Mouse (Mus musculus): ENCODE measurements around the gene Ppp1cc. TPM values are rescaled to one million over a fixed set of nuclear protein-coding genes. Genes with fewer than 3 reads are reported as not detected.
A peak's percentile ranks its signal among the peaks of the same experiment; 100 is the strongest.
"Not testable (repeated sequence)": the region's sequence is repeated elsewhere in the genome, so short reads cannot be mapped to it uniquely, and the experiment has no call there.

Ppp1cc gene
- total RNA-seq, 2 experiments from 2014 or later = 230 to 380 TPM

DNA sequence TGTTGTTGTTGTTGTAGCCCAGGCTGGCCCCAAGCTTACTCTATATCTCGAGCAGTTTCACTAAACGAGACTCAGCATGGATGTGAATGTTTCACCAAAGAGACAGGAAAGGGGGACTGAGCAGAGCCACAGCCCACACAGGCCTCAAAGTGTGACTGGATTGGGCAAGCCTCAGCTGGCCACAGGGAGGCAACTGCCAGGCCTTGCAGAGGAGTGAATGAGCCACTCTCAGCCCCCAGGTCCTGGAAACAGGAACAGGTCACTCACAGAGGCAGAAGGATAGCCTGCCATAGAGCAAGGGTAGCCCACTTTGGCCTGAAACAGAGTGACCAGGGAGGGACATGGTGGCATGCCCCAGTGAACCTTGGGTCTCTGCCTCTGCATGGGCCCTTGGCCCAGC lies 46.1 kb downstream of the Ppp1cc start:
- ATAC-seq (replicated peaks; ENCODE audit: low FRiP score, low TSS enrichment, poor library complexity, severe bottlenecking) = no peak

DNA sequence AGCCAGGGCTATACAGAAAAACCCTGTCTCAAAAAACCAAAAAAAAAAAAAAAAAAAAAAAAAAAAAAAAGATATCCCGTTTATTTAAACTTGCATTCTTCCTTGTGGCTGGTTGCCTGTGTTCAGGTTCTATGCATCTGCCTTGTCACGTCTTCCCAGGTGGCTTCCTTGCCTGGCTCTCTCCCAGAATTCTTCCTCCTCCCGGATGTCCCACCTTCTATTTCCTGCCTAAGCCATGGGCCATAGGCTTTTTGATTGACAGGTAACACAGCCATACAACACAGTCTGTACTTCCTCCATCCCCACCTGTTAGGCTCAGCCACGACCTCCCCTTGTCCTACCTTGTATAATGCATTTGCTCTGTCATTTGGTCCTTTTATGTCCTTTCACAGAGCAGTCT lies 48.4 kb downstream of the Ppp1cc start, which contains the start of gene Hvcn1:
Gene Hvcn1 (plus strand): TSS at position 330 of the 400 bp plus-strand sequence.
- ATAC-seq (replicated peaks; ENCODE audit: low FRiP score, low TSS enrichment, poor library complexity, severe bottlenecking) = no peak

DNA sequence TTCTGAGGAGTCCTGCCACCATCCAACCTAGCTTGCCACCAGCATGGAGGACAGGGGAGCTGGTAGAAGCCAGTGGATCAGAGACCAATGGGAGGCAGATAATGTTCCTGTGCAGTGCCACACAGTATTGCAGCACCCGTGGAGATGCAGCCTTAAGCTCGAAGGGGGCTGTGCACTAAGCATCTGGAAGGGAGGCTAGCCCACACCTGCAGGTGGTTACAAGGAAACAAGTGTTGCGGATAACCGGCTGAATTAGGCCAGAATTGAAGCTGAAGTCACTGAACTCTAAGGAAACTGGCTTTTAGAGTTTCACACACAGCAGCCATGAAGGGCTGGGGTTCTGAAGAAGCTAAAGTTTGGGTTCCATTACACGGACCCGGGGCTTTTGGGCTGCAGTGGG lies 50.8 kb downstream of the Ppp1cc start:
- no peak for ATAC-seq (replicated peaks; ENCODE audit: low FRiP score, low TSS enrichment, poor library complexity, severe bottlenecking)

DNA sequence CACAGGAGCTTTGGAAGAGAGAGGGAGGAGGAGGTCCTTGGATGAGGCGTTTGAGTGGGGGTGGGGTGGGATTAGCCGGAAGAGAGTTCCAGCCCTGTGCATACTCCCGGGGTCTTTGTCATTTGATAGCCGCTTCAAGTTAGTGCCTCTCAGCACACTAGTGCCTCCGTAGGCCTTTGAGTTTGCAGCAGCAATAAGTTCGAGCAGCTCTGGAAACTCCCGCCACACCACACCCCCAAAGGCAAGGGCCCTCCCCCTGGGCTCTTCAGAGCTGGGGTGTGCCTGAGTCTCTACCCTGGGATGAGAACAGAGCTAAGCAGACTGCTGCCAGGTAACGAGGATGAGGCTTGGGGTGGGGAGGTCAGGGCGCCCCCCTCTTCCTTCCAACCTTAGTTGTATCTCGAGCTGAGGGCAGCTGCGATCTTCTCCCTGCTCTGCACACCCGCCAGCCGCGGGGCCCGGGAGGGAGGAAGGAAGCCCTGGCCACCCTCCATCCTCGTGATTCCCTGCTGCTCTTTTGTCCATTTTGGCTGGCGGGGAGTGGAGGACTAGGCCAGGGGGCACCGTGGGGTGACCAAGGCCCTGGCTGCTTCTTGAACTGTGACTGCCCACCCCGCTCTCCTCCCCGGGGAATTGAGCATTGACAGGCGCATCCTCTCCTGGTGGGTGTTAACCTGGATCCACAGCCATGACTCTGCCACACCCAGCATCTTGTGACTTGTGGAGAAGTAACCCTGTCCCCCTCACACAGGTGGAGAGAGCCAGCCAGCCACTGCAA lies 51.7 kb downstream of the Ppp1cc start:
- ATAC-seq (replicated peaks; ENCODE audit: low FRiP score, low TSS enrichment, poor library complexity, severe bottlenecking) = peak; percentile 72

DNA sequence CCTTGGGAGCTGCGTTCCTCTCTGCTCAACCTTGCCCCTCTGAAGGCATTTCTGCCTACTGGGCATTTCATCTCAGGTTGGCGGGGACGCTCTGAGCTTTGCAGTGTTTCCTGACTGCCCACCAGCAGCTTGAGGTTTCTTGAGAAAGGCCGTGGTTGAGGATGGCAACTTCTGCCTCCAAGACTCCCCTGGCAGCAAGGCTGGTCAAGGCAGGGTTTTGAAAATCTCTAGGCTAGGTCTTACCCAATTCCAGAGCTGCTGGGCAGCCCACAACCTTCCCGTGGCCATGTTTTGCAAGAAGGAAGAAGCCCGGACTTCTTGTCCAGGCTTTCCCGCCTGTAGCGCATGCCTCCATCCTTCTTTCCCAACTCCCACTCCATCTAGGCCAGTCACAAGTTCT lies 52.8 kb downstream of the Ppp1cc start:
- no peak for ATAC-seq (replicated peaks; ENCODE audit: low FRiP score, low TSS enrichment, poor library complexity, severe bottlenecking)

DNA sequence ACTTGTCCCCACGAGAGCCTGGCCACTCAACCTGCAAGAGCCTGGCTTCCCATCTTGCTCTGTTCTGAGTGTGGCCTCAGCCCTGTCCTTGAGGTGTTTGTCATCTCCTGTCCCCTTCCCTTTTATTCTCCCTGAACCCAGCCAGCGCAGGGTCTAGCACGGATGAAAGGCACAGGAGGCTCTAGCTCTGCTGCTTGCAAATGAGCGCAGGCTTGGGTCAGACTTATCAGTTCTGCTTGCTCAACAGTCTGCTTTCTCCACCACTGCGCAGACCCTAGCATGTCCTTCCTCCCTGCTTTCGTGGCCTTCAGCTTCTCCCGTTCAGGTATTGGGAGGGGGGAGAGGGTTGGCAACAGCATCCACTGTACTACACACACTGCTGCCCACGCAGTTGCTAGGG lies 54.0 kb downstream of the Ppp1cc start:
- no peak for ATAC-seq (replicated peaks; ENCODE audit: low FRiP score, low TSS enrichment, poor library complexity, severe bottlenecking)

DNA sequence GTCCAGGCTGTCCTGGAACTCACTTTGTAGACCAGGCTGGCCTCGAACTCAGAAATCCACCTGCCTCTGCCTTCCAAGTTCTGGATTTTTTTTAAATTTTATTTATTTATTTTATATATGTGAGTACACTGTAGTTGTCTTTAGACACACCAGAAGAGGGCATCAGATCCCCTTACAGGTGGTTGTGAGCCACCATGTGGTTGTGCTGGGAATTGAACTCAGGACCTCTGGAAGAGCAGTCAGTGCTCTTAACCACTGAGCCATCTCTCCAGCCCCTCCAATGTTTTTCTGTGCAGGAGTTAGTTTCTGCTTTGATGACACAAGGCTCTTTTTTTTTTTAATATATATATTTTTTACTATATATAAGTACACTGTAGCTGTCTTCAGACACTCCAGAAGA lies 54.7 kb downstream of the Ppp1cc start:
- ATAC-seq (replicated peaks; ENCODE audit: low FRiP score, low TSS enrichment, poor library complexity, severe bottlenecking) = not testable (repeated sequence)

DNA sequence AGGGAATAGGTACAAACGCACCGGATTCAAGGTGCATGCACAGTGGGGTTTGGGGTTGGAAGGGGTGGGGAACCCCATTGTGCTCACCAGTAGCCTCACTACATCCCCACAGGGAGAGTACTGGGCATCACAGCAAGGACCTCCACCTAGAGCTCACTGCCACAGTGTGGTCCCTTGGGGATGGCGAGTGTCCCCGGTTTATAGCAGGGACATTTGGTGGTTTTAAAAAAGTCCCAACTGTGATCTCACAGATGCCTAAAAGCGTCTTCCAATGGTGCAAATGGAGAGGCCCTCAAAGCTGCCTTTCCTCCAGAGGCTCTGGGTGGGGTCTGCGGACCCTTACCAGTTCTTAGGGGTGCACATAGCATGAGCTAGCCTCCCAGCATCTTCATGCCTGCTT lies 55.8 kb downstream of the Ppp1cc start:
- no peak for ATAC-seq (replicated peaks; ENCODE audit: low FRiP score, low TSS enrichment, poor library complexity, severe bottlenecking)

DNA sequence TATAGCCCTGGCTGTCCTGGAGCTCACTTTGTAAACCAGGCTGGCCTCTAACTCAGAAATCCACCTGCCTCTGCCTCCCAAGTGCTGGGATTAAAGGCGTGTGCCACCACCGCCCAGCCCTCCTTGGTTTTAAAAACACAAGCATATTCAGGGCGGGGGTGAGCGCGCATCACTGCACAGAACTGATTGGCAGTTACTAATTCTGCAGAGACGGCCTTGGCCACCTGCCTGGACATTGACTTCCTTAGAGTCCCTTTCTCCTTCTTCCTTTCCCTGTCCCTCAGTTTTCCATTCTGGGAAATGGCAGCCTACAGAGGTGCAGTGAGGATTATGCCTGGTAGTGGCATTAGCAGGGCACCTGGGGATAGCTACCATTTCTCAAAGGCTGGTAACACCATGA lies 59.6 kb downstream of the Ppp1cc start:
- no peak for ATAC-seq (replicated peaks; ENCODE audit: low FRiP score, low TSS enrichment, poor library complexity, severe bottlenecking)

DNA sequence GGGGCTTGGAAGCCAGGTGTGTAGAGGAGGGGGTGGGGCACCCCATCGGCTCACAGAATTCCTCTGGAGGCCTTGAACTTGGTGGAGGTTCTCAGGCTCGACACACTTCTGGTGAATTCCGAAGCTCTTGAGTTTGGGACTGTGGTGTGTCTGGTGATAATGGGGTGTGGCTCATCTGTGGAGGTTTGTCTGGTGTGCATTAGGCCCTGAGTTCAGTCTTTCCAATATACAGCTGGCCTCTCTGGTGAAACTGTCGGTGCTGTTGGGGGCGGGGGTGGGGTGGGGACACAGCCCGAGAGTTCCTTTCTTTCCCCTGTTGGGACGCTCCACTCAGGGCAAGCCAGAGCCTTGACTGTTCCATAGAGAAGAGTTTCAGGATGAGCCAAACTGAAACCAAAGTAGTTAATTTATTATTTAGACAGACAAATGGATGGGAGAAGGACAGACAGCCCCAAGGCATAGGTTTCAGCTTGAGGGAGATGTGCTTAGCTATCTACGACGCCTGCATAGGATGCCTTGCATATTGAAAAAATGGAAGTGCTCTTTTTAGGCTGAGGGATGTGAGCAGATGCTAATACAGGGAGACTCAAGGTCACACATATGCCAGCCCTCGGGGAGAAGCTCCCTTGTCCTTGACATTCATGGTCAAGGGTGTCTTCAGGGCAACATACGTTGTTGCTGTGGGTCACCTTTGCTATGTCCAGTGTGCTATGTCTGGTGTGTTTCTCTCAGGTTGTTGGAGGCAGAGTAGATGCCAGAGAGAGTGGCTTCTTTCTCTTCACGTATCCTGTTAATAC lies 60.2 kb downstream of the Ppp1cc start:
- no peak for ATAC-seq (replicated peaks; ENCODE audit: low FRiP score, low TSS enrichment, poor library complexity, severe bottlenecking)

DNA sequence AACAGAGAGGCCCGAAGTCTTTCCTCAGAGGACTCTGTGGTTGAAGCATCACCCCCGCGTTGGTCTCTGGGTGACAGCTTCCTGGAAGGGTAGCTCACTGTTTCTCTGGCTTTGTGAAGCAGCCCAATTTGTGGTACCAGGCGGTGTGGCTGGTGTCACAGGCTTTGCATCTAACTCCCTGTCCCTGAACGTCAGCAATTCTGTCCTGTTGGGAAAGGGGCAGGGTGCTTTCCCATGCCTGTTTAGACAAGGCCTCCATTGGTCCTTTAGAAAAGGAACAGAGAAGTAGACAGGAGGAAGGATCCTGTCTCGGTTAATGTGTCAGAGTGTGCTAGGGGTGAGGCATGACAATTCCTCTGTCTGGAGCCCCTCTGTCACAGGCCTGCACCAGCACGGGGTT lies 60.9 kb downstream of the Ppp1cc start:
- no peak for ATAC-seq (replicated peaks; ENCODE audit: low FRiP score, low TSS enrichment, poor library complexity, severe bottlenecking)

DNA sequence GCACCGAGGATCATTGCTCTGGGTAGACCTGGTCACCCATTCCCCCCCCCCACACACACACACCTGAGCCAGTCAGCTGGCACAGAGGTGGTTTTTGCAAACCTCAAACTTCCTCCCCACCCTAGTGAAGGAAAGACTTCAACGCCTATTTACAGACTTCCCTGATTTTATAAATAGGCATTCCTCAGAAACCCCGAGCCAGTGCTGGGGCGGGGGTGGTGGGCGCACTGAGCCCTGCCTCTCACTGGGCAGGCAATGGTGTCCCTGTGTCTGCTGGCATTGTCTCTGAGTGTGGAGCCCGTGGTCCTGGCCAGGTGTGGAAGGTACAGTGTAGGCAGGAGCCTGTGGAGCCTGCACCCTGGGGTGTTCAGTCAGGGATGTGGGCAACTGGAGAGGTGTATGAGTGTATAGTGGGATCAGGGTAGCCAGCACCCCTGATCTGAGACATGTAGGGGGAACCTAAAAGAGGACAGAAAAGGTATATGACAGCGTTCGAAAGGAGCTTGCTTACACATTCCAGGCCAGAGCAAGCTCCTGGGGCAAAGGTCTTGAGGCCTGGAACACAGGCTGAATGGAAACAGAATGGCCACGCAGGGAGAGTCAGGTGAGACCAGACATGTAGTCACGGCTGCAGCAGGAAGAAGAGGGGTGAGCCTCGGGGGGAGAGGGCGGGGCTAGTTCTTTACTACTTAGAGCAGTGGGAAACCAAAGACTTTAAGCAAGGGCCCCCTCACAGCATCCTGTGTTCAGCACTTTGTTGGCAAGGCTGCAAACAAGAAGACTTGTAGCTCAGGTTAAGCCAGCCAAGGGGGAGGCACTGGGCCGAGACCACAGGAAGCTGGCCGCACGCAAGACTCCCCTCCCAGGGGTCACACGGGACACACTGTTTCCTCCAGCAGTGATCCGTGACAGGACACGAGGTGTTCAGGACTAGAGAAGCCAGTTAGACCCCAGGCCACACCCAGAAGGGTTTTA lies 61.9 kb downstream of the Ppp1cc start:
- ATAC-seq (replicated peaks; ENCODE audit: low FRiP score, low TSS enrichment, poor library complexity, severe bottlenecking) = no peak

DNA sequence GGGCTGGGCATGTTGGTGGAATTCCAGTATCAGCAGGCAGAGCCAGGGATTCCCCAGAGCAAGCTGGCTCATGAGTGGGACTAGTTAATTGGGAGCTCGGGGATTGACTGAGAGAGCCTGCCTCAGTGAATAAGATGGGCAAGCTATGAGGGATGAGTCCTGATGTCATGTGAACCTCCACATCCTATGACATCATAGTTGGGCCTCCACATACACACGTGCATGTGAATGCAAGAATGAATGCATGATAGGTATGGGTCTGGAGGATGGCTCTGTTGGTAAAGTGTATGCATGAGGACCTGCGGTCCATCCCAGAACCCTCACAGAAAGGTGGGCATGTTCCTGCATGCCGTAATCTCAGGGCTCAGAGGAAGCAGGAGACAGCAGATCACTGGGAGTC lies 63.0 kb downstream of the Ppp1cc start:
- ATAC-seq (replicated peaks; ENCODE audit: low FRiP score, low TSS enrichment, poor library complexity, severe bottlenecking) = no peak

DNA sequence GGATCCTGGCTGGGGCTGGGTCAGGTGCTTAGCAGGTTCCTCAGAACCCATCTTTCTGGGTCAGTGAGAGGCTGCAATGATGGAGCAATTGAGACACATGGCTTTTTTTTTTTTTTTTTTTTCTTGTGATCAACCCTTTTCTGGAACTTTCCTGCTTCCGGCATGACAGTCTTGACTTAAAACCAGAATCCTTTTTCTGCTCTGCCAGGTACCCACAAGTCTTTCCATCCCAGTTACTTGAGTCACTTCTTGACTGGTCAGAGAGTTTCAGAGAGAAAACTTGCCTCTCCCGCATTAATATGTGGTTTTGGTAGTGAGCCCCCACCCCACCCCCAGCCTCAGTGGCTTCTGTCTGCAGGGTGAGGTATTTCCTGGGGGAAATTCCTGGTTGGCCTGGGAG lies 66.2 kb downstream of the Ppp1cc start:
- no peak for ATAC-seq (replicated peaks; ENCODE audit: low FRiP score, low TSS enrichment, poor library complexity, severe bottlenecking)

Other genes starting within 250 kb of the Ppp1cc start
- gene Cux2, start 108.2 kb upstream of the Ppp1cc start, total RNA-seq (2014; fragmentation: Nextera tagmentation) = not detected in 2 replicates
- not detected in 2 replicates for gene Cux2, start 108.2 kb upstream of the Ppp1cc start, total RNA-seq (2017)
- not detected in 2 replicates for gene Myl2, start 57.3 kb upstream of the Ppp1cc start, total RNA-seq (2014; fragmentation: Nextera tagmentation)
- gene Myl2, start 57.3 kb upstream of the Ppp1cc start, total RNA-seq (2017) = not detected in 2 replicates
- gene Ccdc63, start 17.5 kb upstream of the Ppp1cc start, total RNA-seq (2014; fragmentation: Nextera tagmentation) = 0.96 and 1.4 TPM in 2 replicates
- gene Ccdc63, start 17.5 kb upstream of the Ppp1cc start, total RNA-seq (2017) = not detected in 2 replicates
- 1.4 and 11.2 TPM in 2 replicates for gene Hvcn1, start 48.5 kb downstream of the Ppp1cc start, total RNA-seq (2014; fragmentation: Nextera tagmentation)
- 0.38 and 1.4 TPM in 2 replicates for gene Hvcn1, start 48.5 kb downstream of the Ppp1cc start, total RNA-seq (2017)
- gene Tctn1, start 106.2 kb downstream of the Ppp1cc start, total RNA-seq (2014; fragmentation: Nextera tagmentation) = 7.6 and 10.4 TPM in 2 replicates
- 2.5 and 4.2 TPM in 2 replicates for gene Tctn1, start 106.2 kb downstream of the Ppp1cc start, total RNA-seq (2017)
- 14.4 and 15.5 TPM in 2 replicates for gene Pptc7, start 126.1 kb downstream of the Ppp1cc start, total RNA-seq (2014; fragmentation: Nextera tagmentation)
- 10.4 and 11.3 TPM in 2 replicates for gene Pptc7, start 126.1 kb downstream of the Ppp1cc start, total RNA-seq (2017)
- gene Rad9b, start 196.0 kb downstream of the Ppp1cc start, total RNA-seq (2014; fragmentation: Nextera tagmentation) = 11.4 and 16.2 TPM in 2 replicates
- 7.5 and 11.7 TPM in 2 replicates for gene Rad9b, start 196.0 kb downstream of the Ppp1cc start, total RNA-seq (2017)
- gene Vps29, start 196.1 kb downstream of the Ppp1cc start, total RNA-seq (2014; fragmentation: Nextera tagmentation) = 86.2 and 88.4 TPM in 2 replicates
- 45.5 and 93.0 TPM in 2 replicates for gene Vps29, start 196.1 kb downstream of the Ppp1cc start, total RNA-seq (2017)
- 61.2 and 93.3 TPM in 2 replicates for gene Gpn3, start 213.6 kb downstream of the Ppp1cc start, total RNA-seq (2014; fragmentation: Nextera tagmentation)
- gene Gpn3, start 213.6 kb downstream of the Ppp1cc start, total RNA-seq (2017) = 61.5 and 75.8 TPM in 2 replicates
- 33.8 and 37.3 TPM in 2 replicates for gene Fam216a, start 214.1 kb downstream of the Ppp1cc start, total RNA-seq (2014; fragmentation: Nextera tagmentation)
- 61.3 and 67.8 TPM in 2 replicates for gene Fam216a, start 214.1 kb downstream of the Ppp1cc start, total RNA-seq (2017)
- 195 and 370 TPM in 2 replicates for gene Arpc3, start 233.6 kb downstream of the Ppp1cc start, total RNA-seq (2014; fragmentation: Nextera tagmentation)
- 859 and 924 TPM in 2 replicates for gene Arpc3, start 233.6 kb downstream of the Ppp1cc start, total RNA-seq (2017)